Mouse (Mus musculus): ENCODE measurements around the gene Myrip. TPM values are rescaled to one million over a fixed set of nuclear protein-coding genes. Genes with fewer than 3 reads are reported as not detected.
"Not testable (repeated sequence)": the region's sequence is repeated elsewhere in the genome, so short reads cannot be mapped to it uniquely, and the experiment has no call there.

The Myrip gene
- polyA plus RNA-seq, 1 experiment from 2014 or later, result 0.66 TPM

DNA sequence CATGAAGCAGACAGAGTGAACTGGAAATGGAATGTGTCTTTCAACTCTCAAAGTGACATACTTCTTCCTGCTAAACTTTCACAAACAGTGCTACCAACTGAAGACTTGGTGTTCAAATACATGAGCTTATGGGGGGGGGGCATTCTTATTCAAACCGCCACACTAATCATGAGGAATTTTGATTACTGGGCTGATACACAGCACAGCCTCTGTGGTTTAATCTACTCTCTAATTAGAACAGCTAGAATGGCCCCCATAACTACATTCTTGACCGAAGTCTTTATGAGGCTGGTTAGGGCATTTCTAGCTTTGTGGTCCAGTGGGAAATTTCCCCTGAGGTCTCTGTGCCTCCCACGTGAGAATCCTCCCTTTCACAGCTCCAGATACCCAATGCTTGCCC, 13.9 kb downstream of the Myrip start:
- ATAC-seq (ENCODE audit: low FRiP score) (no peak), DNase-seq (ENCODE audit: low spot score) (no peak)
- Histone ChIP-seq H3K27ac (ENCODE audit: low read depth, low read length) (no peak overlapping the region), H3K9ac (ENCODE audit: low read depth, low read length) (no peak overlapping the region), H3K9me3 (ENCODE audit: control insufficient read depth, low read length) (no peaks in the 10 kb centered on the region), H3K4me1 (replicated peaks; ENCODE audit: control insufficient read depth, insufficient read depth, low read length) (no peaks in the 10 kb centered on the region), H3K4me2 (replicated peaks; ENCODE audit: low read depth, low read length) (no peak overlapping the region), H3K36me3 (ENCODE audit: control insufficient read depth, insufficient read depth, low read length) (no peaks in the 10 kb centered on the region), H3K27me3 (ENCODE audit: control insufficient read depth, insufficient read depth, low read length) (no peaks in the 10 kb centered on the region), H3K4me3 (ENCODE audit: low read depth, low read length) (no peak overlapping the region)
- WGBS, result 67% methylated on average over 3 of the region's 3 CpGs

DNA sequence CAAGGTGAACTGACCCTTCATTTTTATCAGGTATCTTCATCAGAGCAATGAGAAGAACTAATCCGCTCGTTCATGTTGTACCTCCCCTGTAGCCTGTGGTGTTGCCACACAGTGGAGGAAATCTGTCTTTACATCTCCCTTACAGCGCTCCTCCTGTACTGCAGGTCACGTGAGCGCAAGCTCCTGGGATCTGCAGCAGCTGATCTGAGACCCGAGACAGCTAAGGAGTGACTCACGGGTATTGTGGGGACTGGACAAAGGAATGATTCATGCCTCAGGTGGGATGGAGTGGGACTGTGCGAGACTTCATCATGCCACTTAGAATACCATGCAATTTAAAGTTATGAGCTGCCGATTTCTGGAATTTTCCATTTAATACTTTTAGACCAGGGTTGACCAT, 17.8 kb downstream of the Myrip start:
- no peaks in the 10 kb centered on the region for H3K4me1 ChIP-seq (replicated peaks; ENCODE audit: control insufficient read depth, insufficient read depth, low read length)
- no peak overlapping the region for H3K9ac ChIP-seq (ENCODE audit: low read depth, low read length)
- no peak overlapping the region for H3K4me3 ChIP-seq (ENCODE audit: low read depth, low read length)
- no peak overlapping the region for H3K4me2 ChIP-seq (replicated peaks; ENCODE audit: low read depth, low read length)
- H3K36me3 ChIP-seq (ENCODE audit: control insufficient read depth, insufficient read depth, low read length), result no peaks in the 10 kb centered on the region
- H3K9me3 ChIP-seq (ENCODE audit: control insufficient read depth, low read length), result no peaks in the 10 kb centered on the region
- 87% methylated on average over 9 of the region's 9 CpGs for WGBS
- no peaks in the 10 kb centered on the region for H3K27me3 ChIP-seq (ENCODE audit: control insufficient read depth, insufficient read depth, low read length)
- DNase-seq (ENCODE audit: low spot score), result no peak
- ATAC-seq (ENCODE audit: low FRiP score), result no peak
- no peak overlapping the region for H3K27ac ChIP-seq (ENCODE audit: low read depth, low read length)

DNA sequence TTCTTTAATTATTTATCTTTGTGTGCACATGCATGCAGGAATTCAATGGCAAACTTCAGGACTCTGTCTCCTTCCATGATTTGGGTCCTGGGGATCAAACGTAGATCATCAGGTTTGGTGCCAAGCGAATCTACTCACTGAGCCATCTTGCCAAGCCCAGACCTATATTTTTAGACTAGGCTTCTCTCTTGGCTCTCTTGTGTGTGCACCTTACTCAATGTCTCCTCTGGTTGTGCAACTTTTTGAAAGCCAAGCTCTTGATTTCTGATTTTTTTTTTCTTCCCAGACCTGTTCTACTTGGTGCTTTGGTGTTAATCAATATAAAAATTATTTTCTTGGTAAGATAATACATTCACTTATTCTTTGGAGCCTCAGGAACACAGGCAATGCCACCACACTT, 19.3 kb downstream of the Myrip start:
- no peak for ATAC-seq (ENCODE audit: low FRiP score)
- WGBS, result 91% methylated on average over 2 of the region's 2 CpGs
- H3K9ac ChIP-seq (ENCODE audit: low read depth, low read length), result no peak overlapping the region
- H3K36me3 ChIP-seq (ENCODE audit: control insufficient read depth, insufficient read depth, low read length), result no peaks in the 10 kb centered on the region
- DNase-seq (ENCODE audit: low spot score), result no peak
- no peaks in the 10 kb centered on the region for H3K9me3 ChIP-seq (ENCODE audit: control insufficient read depth, low read length)
- no peak overlapping the region for H3K4me2 ChIP-seq (replicated peaks; ENCODE audit: low read depth, low read length)
- H3K4me3 ChIP-seq (ENCODE audit: low read depth, low read length), result no peak overlapping the region
- H3K27ac ChIP-seq (ENCODE audit: low read depth, low read length), result no peak overlapping the region
- H3K4me1 ChIP-seq (replicated peaks; ENCODE audit: control insufficient read depth, insufficient read depth, low read length), result no peaks in the 10 kb centered on the region
- no peaks in the 10 kb centered on the region for H3K27me3 ChIP-seq (ENCODE audit: control insufficient read depth, insufficient read depth, low read length)

DNA sequence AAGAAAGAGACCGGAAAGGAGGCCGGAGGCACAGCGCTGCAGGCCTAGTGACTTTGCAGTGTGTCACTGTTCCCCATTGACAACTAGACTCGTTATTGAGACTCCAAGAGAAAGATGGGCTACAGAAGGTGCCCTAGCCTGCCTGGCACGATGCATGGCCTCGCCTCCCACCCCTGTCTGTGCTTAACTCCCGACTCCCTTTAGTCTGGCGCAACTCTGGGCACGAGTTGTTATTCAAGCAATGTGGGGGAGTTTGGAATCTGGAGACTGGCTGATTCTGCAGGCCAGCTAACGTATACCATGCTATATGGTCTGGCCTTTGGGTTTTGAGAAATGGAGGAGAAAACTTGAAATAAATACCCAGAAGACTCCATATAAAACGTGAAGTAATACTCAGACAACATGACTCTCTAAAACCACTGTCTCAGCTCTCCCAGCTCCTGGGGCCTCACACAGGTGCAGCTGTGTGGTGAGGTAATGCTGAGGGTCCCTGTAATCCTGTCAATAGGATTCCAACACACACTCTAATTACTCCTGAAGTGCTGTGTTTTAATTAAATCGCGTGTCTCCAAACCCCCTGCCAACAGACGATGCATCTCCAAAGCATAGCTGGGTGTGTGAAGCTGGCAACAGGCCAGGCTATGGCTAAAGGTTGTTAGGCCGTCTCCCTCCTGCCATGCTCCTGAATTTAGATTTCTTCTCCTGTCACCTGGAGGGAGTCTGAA, 21.6 kb downstream of the Myrip start:
- Histone ChIP-seq H3K9ac (ENCODE audit: low read depth, low read length) (no peak overlapping the region), H3K4me2 (replicated peaks; ENCODE audit: low read depth, low read length) (no peak overlapping the region), H3K27ac (ENCODE audit: low read depth, low read length) (no peak overlapping the region), H3K36me3 (ENCODE audit: control insufficient read depth, insufficient read depth, low read length) (no peaks in the 10 kb centered on the region), H3K4me3 (ENCODE audit: low read depth, low read length) (no peak overlapping the region), H3K9me3 (ENCODE audit: control insufficient read depth, low read length) (no peaks in the 10 kb centered on the region), H3K27me3 (ENCODE audit: control insufficient read depth, insufficient read depth, low read length) (no peaks in the 10 kb centered on the region), H3K4me1 (replicated peaks; ENCODE audit: control insufficient read depth, insufficient read depth, low read length) (no peaks in the 10 kb centered on the region)
- no peak for DNase-seq (ENCODE audit: low spot score)
- 87% methylated on average over 15 of the region's 15 CpGs for WGBS
- no peak for ATAC-seq (ENCODE audit: low FRiP score)

DNA sequence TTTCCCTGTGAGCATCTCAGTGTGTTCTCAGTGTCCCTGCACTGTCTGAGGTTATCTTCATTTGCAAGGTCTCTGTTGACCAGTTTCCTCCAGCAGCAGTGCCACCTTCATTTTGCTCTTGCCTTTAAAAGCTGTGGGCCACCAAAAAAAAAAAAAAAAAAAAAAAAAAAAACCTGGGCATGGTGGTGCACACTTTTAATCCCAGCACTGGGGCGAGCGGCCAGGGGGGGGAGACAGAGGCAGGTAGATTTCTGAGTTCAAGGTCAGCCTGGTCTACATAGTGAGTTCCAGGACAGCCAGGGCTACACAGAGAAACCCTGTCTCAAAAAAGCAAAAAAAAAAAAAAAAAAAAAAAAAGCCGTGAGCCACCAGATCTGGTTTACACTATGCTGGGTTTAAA, 29.7 kb downstream of the Myrip start:
- not testable (repeated sequence) for H3K4me3 ChIP-seq (ENCODE audit: low read depth, low read length); ATAC-seq (ENCODE audit: low FRiP score); DNase-seq (ENCODE audit: low spot score); H3K27ac ChIP-seq (ENCODE audit: low read depth, low read length); H3K4me1 ChIP-seq (replicated peaks; ENCODE audit: control insufficient read depth, insufficient read depth, low read length); H3K36me3 ChIP-seq (ENCODE audit: control insufficient read depth, insufficient read depth, low read length); H3K9ac ChIP-seq (ENCODE audit: low read depth, low read length); H3K27me3 ChIP-seq (ENCODE audit: control insufficient read depth, insufficient read depth, low read length); H3K9me3 ChIP-seq (ENCODE audit: control insufficient read depth, low read length); H3K4me2 ChIP-seq (replicated peaks; ENCODE audit: low read depth, low read length)
- 90% methylated on average over 3 of the region's 3 CpGs for WGBS

DNA sequence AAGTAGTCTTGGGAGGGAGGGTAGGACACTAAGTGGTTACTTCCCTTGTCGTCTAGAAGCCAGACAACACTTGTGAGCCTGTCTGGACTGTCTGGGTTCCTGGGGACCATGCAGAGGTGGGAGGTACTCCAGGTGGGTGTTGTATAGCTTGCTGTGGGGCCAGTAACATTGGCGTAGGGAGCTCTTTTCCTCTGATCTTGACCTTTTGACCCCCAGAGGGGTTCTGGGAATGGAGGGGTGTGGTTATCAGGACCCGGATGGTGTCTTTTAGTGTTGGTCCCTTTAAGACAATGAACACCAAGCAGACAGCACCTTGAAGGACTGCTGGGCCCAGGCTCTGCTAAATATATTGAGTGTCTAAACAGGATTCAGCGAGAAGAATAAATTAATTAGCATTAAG, 36.9 kb downstream of the Myrip start:
- no peak overlapping the region for H3K27ac ChIP-seq (ENCODE audit: low read depth, low read length)
- H3K4me2 ChIP-seq (replicated peaks; ENCODE audit: low read depth, low read length), result no peak overlapping the region
- no peak overlapping the region for H3K4me3 ChIP-seq (ENCODE audit: low read depth, low read length)
- ATAC-seq (ENCODE audit: low FRiP score), result no peak
- H3K9me3 ChIP-seq (ENCODE audit: control insufficient read depth, low read length), result no peaks in the 10 kb centered on the region
- no peak overlapping the region for H3K9ac ChIP-seq (ENCODE audit: low read depth, low read length)
- H3K27me3 ChIP-seq (ENCODE audit: control insufficient read depth, insufficient read depth, low read length), result no peaks in the 10 kb centered on the region
- 44% methylated on average over 4 of the region's 4 CpGs for WGBS
- no peaks in the 10 kb centered on the region for H3K4me1 ChIP-seq (replicated peaks; ENCODE audit: control insufficient read depth, insufficient read depth, low read length)
- H3K36me3 ChIP-seq (ENCODE audit: control insufficient read depth, insufficient read depth, low read length), result no peaks in the 10 kb centered on the region
- DNase-seq (ENCODE audit: low spot score), result no peak

DNA sequence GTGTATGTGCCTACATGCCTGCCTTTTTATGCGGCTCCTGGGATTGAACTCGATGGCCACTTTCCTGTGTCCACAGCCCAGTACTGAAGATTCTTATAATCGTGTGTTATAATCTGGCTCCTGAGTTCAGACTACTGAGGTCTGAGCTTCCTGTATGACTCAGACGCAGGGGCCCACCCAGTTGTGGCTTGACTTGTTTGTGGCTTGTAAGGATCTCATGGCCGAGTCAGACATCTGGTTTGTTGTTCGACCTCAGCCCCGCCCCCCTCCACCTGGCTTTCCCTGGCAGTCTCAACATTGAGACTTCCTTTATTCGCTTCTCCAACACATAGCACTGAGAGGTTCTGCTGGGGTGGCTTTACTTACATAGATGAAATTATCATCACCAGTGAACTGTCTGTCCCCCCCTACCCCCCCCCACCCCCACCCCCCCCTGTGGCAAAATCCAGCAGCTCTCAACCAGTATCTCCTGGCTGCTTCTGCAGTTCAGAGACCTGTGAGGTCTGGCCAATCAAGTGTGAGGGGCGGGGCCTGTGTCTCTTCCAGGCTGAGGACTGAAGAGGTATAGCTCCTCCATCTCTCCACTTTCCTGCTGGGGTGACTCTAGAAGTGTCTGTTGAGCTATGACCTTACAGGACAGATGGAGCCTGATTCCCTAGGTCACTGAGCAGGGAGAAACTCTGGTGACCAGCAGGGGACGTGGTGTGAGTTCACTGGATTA, 38.8 kb downstream of the Myrip start:
- Histone ChIP-seq H3K4me3 (ENCODE audit: low read depth, low read length) (no peak overlapping the region), H3K4me2 (replicated peaks; ENCODE audit: low read depth, low read length) (no peak overlapping the region), H3K4me1 (replicated peaks; ENCODE audit: control insufficient read depth, insufficient read depth, low read length) (no peaks in the 10 kb centered on the region), H3K27ac (ENCODE audit: low read depth, low read length) (no peak overlapping the region), H3K9ac (ENCODE audit: low read depth, low read length) (no peak overlapping the region), H3K36me3 (ENCODE audit: control insufficient read depth, insufficient read depth, low read length) (no peaks in the 10 kb centered on the region), H3K27me3 (ENCODE audit: control insufficient read depth, insufficient read depth, low read length) (no peaks in the 10 kb centered on the region), H3K9me3 (ENCODE audit: control insufficient read depth, low read length) (no peaks in the 10 kb centered on the region)
- DNase-seq (ENCODE audit: low spot score) (no peak), ATAC-seq (ENCODE audit: low FRiP score) (no peak)
- WGBS, result 78% methylated on average over 10 of the region's 10 CpGs

DNA sequence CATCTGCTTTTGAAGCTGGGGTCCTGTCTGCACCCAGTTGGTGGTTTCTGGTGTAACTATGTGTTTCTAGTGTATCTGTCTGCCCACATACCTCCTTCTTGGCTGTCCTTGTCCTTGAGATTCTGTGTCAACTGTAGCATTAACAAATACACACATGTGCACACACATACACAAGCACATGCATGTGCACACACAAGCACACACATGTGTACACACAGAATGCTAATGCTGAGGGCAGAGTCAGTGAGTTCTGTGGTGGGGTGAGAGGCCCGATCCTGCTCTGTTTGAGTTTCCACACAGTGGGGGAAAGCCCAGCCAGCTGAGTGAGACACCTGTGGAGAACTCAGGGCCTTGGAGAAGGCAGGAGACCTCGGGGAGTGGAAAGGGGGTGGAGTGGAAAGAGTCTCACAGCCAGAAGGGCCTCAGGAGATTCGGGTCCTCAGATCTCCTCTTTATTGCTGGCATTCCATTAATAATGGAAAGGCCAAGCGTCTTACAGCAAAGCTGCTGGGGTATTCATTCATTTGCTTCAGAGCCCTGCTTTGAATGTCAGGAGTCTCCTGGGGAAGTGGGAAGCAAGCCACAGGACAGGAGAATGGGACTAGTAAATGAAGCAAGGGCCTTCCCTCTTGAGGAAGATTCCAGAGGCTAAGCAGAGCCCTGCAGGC, 41.9 kb downstream of the Myrip start:
- Histone ChIP-seq H3K27me3 (ENCODE audit: control insufficient read depth, insufficient read depth, low read length) (no peaks in the 10 kb centered on the region), H3K4me3 (ENCODE audit: low read depth, low read length) (no peak overlapping the region), H3K4me2 (replicated peaks; ENCODE audit: low read depth, low read length) (no peak overlapping the region), H3K4me1 (replicated peaks; ENCODE audit: control insufficient read depth, insufficient read depth, low read length) (0 out of 2 replicates have a peak, but pooled peaks cover 2% of the 10 kb centered on the region), H3K27ac (ENCODE audit: low read depth, low read length) (no peak overlapping the region), H3K9ac (ENCODE audit: low read depth, low read length) (no peak overlapping the region), H3K9me3 (ENCODE audit: control insufficient read depth, low read length) (no peaks in the 10 kb centered on the region), H3K36me3 (ENCODE audit: control insufficient read depth, insufficient read depth, low read length) (no peaks in the 10 kb centered on the region)
- ATAC-seq (ENCODE audit: low FRiP score), result no peak
- no peak for DNase-seq (ENCODE audit: low spot score)
- WGBS, result 52% methylated on average over 4 of the region's 4 CpGs
